Mouse (Mus musculus) midbrain, embryonic 12.5 days (tissue): ENCODE measurements around the gene Ccdc157. TPM values are rescaled to one million over a fixed set of nuclear protein-coding genes. Genes with fewer than 3 reads are reported as not detected.
A peak's percentile ranks its signal among the peaks of the same experiment; 100 is the strongest.
"Not testable (repeated sequence)": the region's sequence is repeated elsewhere in the genome, so short reads cannot be mapped to it uniquely, and the experiment has no call there.

Experiments
- ATAC-seq: fragments of 200-750 bp; cut with Nextera tagmentation; 2 replicates; pipeline ENCODE4 v1.8.0; 2017; ENCODE audit warnings: low read depth, moderate TSS enrichment, moderate library complexity; ENCODE audit not compliant: low FRiP score
- H3K27ac ChIP-seq: fragments of 300-500 bp; sonication (generic); replicated peaks from 2 replicates; pipeline ENCODE4 v1.5.1; 2016; ENCODE audit warnings: mild to moderate bottlenecking
- H3K27me3 ChIP-seq: fragments of 300-500 bp; sonication (generic); 2 replicates; pipeline ENCODE4 v1.6.1; 2016; ENCODE audit warnings: mild to moderate bottlenecking
- H3K36me3 ChIP-seq: fragments of 300-500 bp; sonication (generic); 2 replicates; pipeline ENCODE4 v1.6.1; 2016
- H3K4me1 ChIP-seq: fragments of 300-500 bp; sonication (generic); 2 replicates; pipeline ENCODE4 v1.6.1; 2016
- H3K4me2 ChIP-seq: fragments of 300-500 bp; sonication (generic); replicated peaks from 2 replicates; pipeline ENCODE4 v1.6.1; 2016; ENCODE audit warnings: mild to moderate bottlenecking, moderate library complexity
- H3K4me3 ChIP-seq: fragments of 300-500 bp; sonication (generic); 2 replicates; pipeline ENCODE4 v1.5.1; 2016; ENCODE audit warnings: mild to moderate bottlenecking
- H3K9ac ChIP-seq: fragments of 300-500 bp; sonication (generic); replicated peaks from 2 replicates; pipeline ENCODE4 v1.6.1; 2016; ENCODE audit warnings: mild to moderate bottlenecking, moderate library complexity
- H3K9me3 ChIP-seq: fragments of 300-500 bp; sonication (generic); 2 replicates; pipeline ENCODE4 v1.6.1; 2016; ENCODE audit warnings: mild to moderate bottlenecking
- WGBS: fragments of 180-500 bp; shearing (Covaris S2); methylation state at CpG from one replicate; pipeline ENCODE4 v1.1.7; 2016; 5-methylcytosine and 5-hydroxymethylcytosine counted together
- polyA plus RNA-seq: library from polyadenylated mRNA; unstranded; fragments of >200 nt; fragmentation: Nextera tagmentation; extraction: Ambion mirVana; gene quantifications from 2 replicates; pipeline ENCODE4 v1.2.1, GENCODE M21; 2016

Gene Ccdc157
- polyA plus RNA-seq, 1 experiment from 2014 or later: 8.1 TPM

DNA sequence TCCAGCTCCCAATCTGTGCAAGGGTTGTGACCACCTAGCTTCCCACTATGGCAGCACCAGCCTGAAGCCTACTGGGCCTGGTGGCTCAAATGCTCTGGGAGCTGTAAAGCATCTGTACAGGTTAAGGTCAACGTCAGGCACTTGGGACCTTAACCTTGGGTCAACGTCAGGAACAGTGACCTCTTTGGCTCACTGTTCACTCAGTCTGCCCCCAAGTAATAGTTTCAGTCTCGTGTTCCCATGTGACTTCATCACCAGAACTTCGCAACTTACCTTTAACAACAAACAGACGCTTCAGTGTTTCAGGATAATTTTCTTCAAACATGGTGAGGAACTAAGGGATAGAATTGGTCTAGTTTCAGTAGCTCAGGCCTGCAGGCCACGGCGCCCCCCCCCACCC, 51.4 kb downstream of the Ccdc157 start:
- no peak overlapping the region for H3K9ac ChIP-seq
- H3K27me3 ChIP-seq: no peaks in the 10 kb centered on the region
- 87% methylated on average over 7 of the region's 7 CpGs for WGBS
- no peak overlapping the region for H3K27ac ChIP-seq
- no peaks in the 10 kb centered on the region for H3K9me3 ChIP-seq
- no peak overlapping the region for H3K4me3 ChIP-seq
- no peaks in the 10 kb centered on the region for H3K4me1 ChIP-seq
- no peak overlapping the region for H3K4me2 ChIP-seq
- no peak for ATAC-seq
- peaks cover 4% of the 10 kb centered on the region; the same call in 1 of the 2 replicates for H3K36me3 ChIP-seq

- H3K9me3 ChIP-seq, H3K27me3 ChIP-seq, H3K9ac ChIP-seq, H3K4me3 ChIP-seq, H3K4me2 ChIP-seq, H3K27ac ChIP-seq, H3K4me1 ChIP-seq, ATAC-seq, H3K36me3 ChIP-seq: not testable (repeated sequence)
- WGBS: 91% methylated on average over 6 of the region's 6 CpGs
Measured at GRCm38 (mm10) chr11:4107901-4108300, 52.2 kb downstream of the Ccdc157 start.

DNA sequence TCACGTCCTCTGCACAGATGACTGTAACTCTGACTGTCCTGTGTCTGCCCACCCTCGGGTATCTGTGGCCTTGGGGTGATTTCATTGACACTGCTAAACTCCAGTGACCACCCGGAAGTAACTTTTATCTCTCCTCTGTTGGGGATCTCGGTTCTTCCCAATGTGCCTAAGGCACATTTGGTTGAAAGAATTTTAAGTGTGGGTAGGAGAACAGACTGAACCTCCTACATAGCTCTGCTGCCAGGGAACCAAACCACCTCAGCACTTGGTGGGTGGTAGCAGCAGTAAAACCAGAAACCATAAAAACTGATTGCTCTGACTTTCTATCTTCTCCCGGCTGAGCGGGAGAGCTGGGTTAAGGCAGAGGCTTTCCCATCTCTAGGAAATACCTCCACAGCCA, 54.6 kb downstream of the Ccdc157 start:
- Histone ChIP-seq H3K27ac (no peak overlapping the region), H3K4me2 (no peak overlapping the region), H3K27me3 (no peaks in the 10 kb centered on the region), H3K36me3 (no peaks in the 10 kb centered on the region), H3K4me3 (no peak overlapping the region), H3K9ac (no peak overlapping the region), H3K4me1 (no peaks in the 10 kb centered on the region), H3K9me3 (no peaks in the 10 kb centered on the region)
- 84% methylated on average over 6 of the region's 6 CpGs for WGBS
- ATAC-seq: no peak

GRCm38 (mm10) chr11:4104989-4105388, 55.1 kb downstream of the Ccdc157 start:
- Histone ChIP-seq H3K27me3 (no peaks in the 10 kb centered on the region), H3K27ac (no peak overlapping the region), H3K4me3 (no peak overlapping the region), H3K9ac (no peak overlapping the region), H3K36me3 (no peaks in the 10 kb centered on the region), H3K4me1 (no peaks in the 10 kb centered on the region), H3K9me3 (no peaks in the 10 kb centered on the region), H3K4me2 (no peak overlapping the region)
- ATAC-seq: no peak
- WGBS: 88% methylated on average over 5 of the region's 5 CpGs

DNA sequence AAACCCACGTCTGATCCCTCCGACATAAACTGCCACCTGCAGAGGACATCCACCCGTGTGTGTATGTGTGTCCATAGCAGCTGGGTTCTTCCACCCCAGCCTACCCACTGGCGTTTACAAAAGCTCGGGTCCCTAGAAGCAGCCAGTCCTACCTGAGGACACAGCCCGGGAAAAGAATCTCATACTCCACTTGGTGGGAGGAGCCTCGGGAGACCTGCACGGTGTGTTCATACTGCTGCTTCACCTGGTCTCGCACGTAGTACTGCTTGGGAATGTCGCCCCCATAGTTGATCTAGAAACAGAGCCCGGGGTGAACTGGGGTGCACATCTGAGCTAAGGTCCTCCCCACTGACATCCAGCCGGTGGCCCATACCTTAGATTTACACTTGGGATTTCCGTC, 56.6 kb downstream of the Ccdc157 start:
- no peak for ATAC-seq
- H3K4me3 ChIP-seq: no peak overlapping the region
- WGBS: 87% methylated on average over 14 of the region's 14 CpGs

GRCm38 (mm10) chr11:4101851-4102250, 58.2 kb downstream of the Ccdc157 start:
- H3K36me3 ChIP-seq: no peaks in the 10 kb centered on the region
- WGBS: 86% methylated on average over 5 of the region's 5 CpGs
- no peak overlapping the region for H3K9ac ChIP-seq
- no peak overlapping the region for H3K27ac ChIP-seq
- H3K4me2 ChIP-seq: no peak overlapping the region
- peaks cover 8% of the 10 kb centered on the region for H3K4me1 ChIP-seq
- no peak for ATAC-seq
- H3K4me3 ChIP-seq: no peak overlapping the region
- no peaks in the 10 kb centered on the region for H3K9me3 ChIP-seq
- H3K27me3 ChIP-seq: no peaks in the 10 kb centered on the region

More for the DNA sequence above, 56.6 kb downstream of the Ccdc157 start:
- Histone ChIP-seq H3K9ac (no peak overlapping the region), H3K27ac (no peak overlapping the region), H3K27me3 (no peaks in the 10 kb centered on the region), H3K36me3 (no peaks in the 10 kb centered on the region), H3K9me3 (no peaks in the 10 kb centered on the region), H3K4me1 (no peaks in the 10 kb centered on the region), H3K4me2 (no peak overlapping the region)

DNA sequence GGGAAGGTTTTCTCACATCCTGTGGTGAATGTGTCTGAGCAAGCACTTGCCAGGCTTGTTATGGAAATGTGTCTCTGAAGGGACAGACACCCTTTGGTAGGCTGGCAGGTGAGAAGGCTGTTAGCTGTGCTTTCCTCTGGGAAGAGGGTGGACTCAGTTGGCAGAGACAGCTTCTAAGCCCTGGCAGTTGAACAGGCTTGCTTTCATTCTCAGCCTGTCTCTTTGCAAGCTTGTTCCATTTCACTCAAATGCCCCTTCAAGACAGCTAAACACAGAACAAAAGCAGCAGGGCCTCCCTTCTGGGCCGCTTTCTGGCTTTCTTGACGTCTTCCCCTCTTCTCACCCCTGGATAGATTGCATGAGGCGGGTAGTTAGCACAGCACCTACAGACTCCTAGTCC, 60.6 kb downstream of the Ccdc157 start:
- no peaks in the 10 kb centered on the region for H3K36me3 ChIP-seq
- no peak overlapping the region for H3K4me2 ChIP-seq
- ATAC-seq: no peak
- H3K9me3 ChIP-seq: no peaks in the 10 kb centered on the region
- H3K9ac ChIP-seq: no peak overlapping the region
- H3K4me1 ChIP-seq: peaks cover 23% of the 10 kb centered on the region
- H3K27ac ChIP-seq: no peak overlapping the region
- WGBS: 72% methylated on average over 3 of the region's 3 CpGs
- no peak overlapping the region for H3K4me3 ChIP-seq
- no peaks in the 10 kb centered on the region for H3K27me3 ChIP-seq

DNA sequence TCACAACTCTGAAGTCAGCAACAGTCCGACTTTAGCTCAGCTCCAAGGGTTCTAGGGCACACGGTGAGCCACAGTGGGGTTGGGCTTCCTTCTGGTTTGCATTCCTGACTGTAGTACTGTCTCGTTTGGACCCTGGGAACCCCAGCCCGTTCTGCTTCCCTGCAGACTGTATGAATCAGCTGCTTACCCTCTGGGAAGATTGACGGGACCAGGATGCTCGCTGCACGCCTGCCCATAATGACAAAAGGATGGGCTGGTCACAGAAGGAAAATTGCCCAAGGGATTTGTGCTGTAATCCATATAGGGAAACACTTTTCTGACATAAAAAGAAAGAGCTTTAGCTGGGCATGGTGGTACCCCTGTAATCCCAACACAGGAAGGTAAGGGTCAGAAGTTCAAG, 61.3 kb downstream of the Ccdc157 start:
- no peak overlapping the region for H3K9ac ChIP-seq
- H3K27ac ChIP-seq: no peak overlapping the region
- no peaks in the 10 kb centered on the region for H3K36me3 ChIP-seq
- no peaks in the 10 kb centered on the region for H3K27me3 ChIP-seq
- H3K4me2 ChIP-seq: no peak overlapping the region
- no peak overlapping the region for H3K4me3 ChIP-seq
- H3K9me3 ChIP-seq: no peaks in the 10 kb centered on the region
- no peak for ATAC-seq
- WGBS: 73% methylated on average over 7 of the region's 7 CpGs
- peaks cover 26% of the 10 kb centered on the region for H3K4me1 ChIP-seq

GRCm38 (mm10) chr11:4098120-4098519, 62.0 kb downstream of the Ccdc157 start:
- Histone ChIP-seq H3K4me2 (no peak overlapping the region), H3K27ac (no peak overlapping the region), H3K4me1 (peaks cover 26% of the 10 kb centered on the region), H3K9me3 (no peaks in the 10 kb centered on the region), H3K9ac (no peak overlapping the region), H3K4me3 (no peak overlapping the region), H3K27me3 (no peaks in the 10 kb centered on the region), H3K36me3 (no peaks in the 10 kb centered on the region)
- WGBS: 73% methylated on average over 8 of the region's 8 CpGs
- no peak for ATAC-seq

GRCm38 (mm10) chr11:4097091-4097621, 62.9 kb downstream of the Ccdc157 start:
- H3K4me3 ChIP-seq: peak overlapping the region; percentile 54
- 25% methylated on average over 10 of the region's 10 CpGs for WGBS
- H3K4me2 ChIP-seq: peak overlapping the region; percentile 88
- peak overlapping the region; percentile 83 for H3K9ac ChIP-seq
- H3K27ac ChIP-seq: peak overlapping the region; percentile 85
- peak; percentile 44 for ATAC-seq
- peaks cover 26% of the 10 kb centered on the region for H3K4me1 ChIP-seq
- H3K9me3 ChIP-seq: no peaks in the 10 kb centered on the region
- H3K36me3 ChIP-seq: no peaks in the 10 kb centered on the region
- H3K27me3 ChIP-seq: no peaks in the 10 kb centered on the region

GRCm38 (mm10) chr11:4096054-4096984, 63.8 kb downstream of the Ccdc157 start:
- peak overlapping the region; percentile 88 for H3K4me2 ChIP-seq
- peak overlapping the region; percentile 85 for H3K27ac ChIP-seq
- 2% methylated on average over 45 of the region's 45 CpGs for WGBS
- peak overlapping the region; percentile 83 for H3K9ac ChIP-seq
- H3K4me1 ChIP-seq: peaks cover 26% of the 10 kb centered on the region
- ATAC-seq: peak; percentile 92
- H3K9me3 ChIP-seq: no peaks in the 10 kb centered on the region
- H3K36me3 ChIP-seq: peaks cover 8% of the 10 kb centered on the region
- H3K27me3 ChIP-seq: no peaks in the 10 kb centered on the region
- peak overlapping the region; percentile 54 for H3K4me3 ChIP-seq

GRCm38 (mm10) chr11:4095171-4096053, 64.7 kb downstream of the Ccdc157 start, which contains the start of gene Mtfp1:
Gene Mtfp1 (minus strand): TSS chr11:4095445.
- peak; percentile 23; the same call in 1 of the 2 replicates for ATAC-seq
- peak within 1 kb of the TSS; percentile 88 for H3K4me2 ChIP-seq
- 7% methylated on average over 34 of the region's 34 CpGs for WGBS
- H3K27ac ChIP-seq: peak within 1 kb of the TSS; percentile 85
- no peaks in the 10 kb centered on the region for H3K9me3 ChIP-seq
- peaks cover 14% of the 10 kb centered on the region for H3K36me3 ChIP-seq
- peak within 1 kb of the TSS; percentile 58 for H3K9ac ChIP-seq
- peaks cover 26% of the 10 kb centered on the region for H3K4me1 ChIP-seq
- peak within 1 kb of the TSS; percentile 58 for H3K4me3 ChIP-seq
- no peaks in the 10 kb centered on the region for H3K27me3 ChIP-seq
